Mouse (Mus musculus): ENCODE measurements around the gene Naa80.

GRCm38 (mm10) chr9:107608741-107609432, 30.2 kb downstream of the Naa80 start, which contains the start of gene Sema3b:
- TF ChIP-seq CTCF (IDR thresholded peaks at IDR 0.05; ENCODE audit: extremely low read depth, insufficient read length, insufficient replicate concordance, low read depth, low read length), result no peak
- no peak; the same call in 1 of the 2 replicates for TF ChIP-seq POLR2A (IDR thresholded peaks at IDR 0.05; ENCODE audit: low read depth, low read length)

All from small intestine, adult 2 months (tissue).